Mouse (Mus musculus): ENCODE measurements around the gene Il12rb1. TPM values are rescaled to one million over a fixed set of nuclear protein-coding genes. Genes with fewer than 3 reads are reported as not detected.
A peak's percentile ranks its signal among the peaks of the same experiment; 100 is the strongest.

Gene Il12rb1
- total RNA-seq (2015), result 0.80 and 1.5 TPM in 2 replicates
- 0.07 and 1.7 TPM in 2 replicates for total RNA-seq (2017)

DNA sequence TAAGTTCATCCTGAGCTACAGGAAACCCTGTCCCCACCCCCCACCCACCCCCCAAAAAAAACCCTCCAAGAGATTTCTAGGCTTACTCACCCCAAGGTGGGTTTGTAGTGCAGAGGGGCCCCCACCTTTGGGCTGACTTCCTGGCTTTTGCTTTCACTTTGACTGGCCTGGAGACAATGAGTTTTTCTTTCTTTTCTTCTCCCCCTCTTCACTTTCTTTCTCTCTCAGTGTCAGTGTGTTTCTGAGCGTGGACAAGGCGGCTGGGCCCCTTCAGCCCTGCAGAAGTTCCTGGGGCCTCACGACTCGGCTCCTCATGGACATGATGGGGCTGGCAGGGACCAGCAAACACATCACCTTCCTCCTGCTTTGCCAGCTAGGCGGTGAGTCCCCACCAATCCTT lies at the start of gene Il12rb1:
Il12rb1 (plus strand) TSS at position 211 of the 400 bp plus-strand sequence.
- no peak for ATAC-seq (ENCODE audit: poor library complexity, severe bottlenecking)

DNA sequence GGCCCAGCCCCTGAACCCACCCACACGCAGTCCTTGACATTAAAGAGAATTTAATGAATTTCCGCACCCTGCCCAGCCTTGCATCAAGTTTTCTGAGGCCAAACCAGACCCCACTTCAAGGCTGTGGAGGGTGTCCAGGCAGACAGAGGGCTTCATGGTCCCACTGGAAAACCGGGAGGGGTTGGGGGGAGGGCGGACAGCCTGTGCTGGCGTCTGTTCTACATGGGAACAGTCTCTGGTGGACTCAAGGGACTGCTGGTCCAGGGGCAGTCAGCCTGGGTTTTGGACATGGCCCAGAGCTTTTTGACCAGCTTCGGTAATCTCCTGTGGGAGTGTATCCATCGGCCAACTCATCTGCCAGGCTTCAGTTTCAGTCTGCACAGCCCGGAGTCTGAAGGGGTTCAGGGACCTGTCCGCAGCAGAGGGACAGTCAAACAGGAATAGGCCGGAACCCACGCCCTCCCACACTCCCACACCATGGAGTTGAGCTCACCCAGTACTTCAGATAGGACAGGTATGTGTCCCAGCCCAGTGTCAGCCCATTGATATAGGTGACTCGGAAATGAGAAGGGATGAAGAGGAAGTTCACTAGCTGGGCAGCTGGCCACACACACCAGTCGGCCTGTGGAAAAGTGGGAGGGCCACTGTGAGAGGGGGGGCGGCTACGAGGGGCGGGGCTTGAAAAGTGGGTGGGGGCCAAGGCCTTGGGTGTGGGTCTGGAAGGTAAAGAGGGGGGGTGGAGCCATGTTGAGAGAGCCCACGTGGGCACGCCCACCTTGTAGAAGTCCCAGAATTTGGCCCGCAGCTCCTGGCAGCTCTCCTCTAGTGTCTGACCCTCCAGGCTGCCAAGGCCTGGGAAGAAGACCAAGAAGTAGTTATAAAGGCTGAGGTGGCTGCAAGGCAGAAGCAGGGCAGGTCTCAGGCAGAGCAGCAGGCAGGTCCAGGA lies 49.4 kb upstream of the Il12rb1 start:
- no peak for ATAC-seq (ENCODE audit: poor library complexity, severe bottlenecking)

DNA sequence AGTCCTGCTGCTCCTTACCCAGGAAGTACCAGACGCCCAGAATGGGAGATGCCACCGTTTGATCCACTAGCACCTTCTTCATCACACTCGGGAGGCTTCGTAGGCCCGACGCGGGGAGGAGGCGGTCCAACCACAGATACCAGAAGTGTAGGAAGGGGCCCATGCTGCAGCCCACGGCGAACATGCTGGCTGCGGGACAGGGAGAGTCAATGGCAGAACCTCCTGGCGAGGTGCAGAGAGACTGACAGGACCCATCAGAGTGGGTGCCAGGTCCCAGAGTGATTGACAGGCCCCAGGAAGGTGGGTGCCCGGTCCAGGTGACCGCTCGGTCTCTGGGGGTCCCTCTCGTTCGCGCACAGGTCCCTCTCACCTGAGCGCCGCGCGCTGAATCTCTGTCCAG lies 47.9 kb upstream of the Il12rb1 start:
- no peak for ATAC-seq (ENCODE audit: poor library complexity, severe bottlenecking)

DNA sequence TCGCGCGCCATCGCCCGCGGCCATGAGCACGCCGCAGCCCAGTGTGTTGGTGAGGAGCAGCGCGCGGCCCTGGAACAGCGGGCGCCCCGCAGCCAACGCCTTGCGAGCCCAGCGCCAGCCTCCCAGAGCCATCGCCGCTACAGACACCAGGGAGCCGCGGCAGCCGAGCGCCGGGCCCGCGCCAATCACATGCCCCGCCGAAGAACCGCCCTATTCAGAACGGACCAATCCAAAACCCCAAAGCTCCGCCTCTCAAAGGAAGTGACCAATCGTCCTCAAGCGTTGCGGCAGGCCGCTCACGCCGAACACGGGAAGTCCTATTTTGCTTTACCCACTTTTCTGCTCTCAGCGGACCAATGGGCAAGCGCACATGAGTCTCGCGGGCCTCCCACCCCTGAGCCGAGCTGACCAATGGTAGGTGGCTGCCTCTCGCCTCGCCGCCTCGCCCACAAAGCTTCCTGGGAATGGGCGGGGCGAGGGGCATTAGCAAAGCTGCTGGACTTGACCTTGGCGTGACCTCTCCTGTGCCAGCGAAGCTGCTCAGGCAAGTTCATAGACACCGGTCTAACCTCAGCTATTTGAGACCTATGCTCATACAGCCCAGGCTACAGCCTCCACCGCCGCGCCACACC lies 47.4 kb upstream of the Il12rb1 start, which contains the start of gene Mpv17l2:
Mpv17l2 (minus strand) TSS at position 172 of the 632 bp plus-strand sequence.
- ATAC-seq (ENCODE audit: poor library complexity, severe bottlenecking), result peak; percentile 88

DNA sequence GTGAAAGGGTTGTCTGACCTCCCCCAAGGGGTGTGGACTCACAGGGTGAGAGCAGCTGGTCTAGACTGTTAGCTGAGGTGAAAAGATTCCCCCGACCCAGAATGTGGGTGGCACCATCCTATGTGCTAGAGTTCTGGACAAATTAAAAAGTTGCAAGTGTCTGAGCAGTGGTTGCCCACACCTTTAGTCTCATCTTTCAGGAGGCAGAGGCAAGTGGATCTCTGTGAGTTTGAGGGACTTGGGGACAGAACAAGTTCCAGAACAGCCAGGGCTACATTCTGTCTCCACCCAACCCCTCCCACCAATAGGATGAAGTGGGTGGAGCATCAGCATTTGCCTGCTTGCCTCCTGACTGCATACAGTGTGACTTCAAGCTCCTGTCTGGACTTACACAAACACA lies 46.1 kb upstream of the Il12rb1 start:
- no peak for ATAC-seq (ENCODE audit: poor library complexity, severe bottlenecking)

DNA sequence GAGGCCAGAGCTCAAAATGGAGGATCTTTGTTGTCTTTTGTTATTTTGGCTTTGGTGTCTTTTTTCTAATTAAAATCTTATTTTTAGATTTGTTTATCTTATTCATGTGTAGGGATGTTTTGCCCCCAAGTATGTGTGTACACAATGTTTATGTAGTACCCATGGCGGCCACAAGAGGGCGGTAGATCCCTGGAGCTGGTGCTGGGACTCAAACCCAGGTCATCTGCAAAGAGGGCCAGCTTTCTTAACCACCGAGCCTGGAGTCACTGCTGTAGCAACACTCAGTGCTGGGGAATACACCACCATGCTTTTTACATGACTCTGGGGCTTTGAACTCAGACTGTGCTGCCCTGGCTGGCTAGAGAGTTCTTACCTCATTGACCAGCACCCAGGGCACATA lies 44.9 kb upstream of the Il12rb1 start:
- no peak for ATAC-seq (ENCODE audit: poor library complexity, severe bottlenecking)

DNA sequence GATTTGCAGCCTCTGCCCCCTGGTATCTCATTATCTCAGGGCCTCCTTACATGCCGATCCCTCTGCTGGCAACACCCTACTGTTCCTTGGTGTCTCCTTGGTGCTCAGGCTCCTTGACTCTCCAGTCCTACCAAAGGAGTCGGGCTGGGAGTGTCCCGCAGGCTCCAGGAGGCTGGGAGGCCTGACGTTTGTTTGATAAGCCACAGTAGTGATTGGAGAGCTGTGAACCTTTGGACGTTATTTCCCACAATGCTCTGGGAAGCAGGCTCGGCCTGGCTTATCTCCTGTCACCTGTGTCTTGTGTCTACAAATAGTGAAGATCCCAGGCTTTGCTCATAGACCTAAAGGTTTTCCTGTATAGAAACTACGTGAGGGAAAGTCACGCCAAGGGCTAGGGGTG lies 44.2 kb upstream of the Il12rb1 start:
- ATAC-seq (ENCODE audit: poor library complexity, severe bottlenecking), result no peak

DNA sequence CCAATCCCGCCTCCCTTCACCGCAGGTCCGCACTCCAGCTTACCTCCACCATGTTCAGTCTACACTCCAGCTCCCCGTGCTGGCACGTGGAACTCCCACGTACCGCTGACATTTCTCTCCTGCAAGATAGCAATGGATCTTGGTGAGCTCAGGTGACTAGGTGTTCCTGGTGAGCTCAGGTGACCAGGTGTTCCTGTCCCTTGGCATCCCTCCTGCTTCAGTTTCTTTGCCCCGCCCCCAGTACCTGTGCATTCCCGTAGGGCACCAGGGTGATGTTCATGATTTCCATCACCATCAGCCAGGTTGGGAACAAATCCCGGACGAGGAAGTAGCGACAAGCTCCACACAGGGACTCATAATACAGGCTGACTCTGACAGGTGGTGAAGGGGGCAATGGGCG lies 43.6 kb upstream of the Il12rb1 start:
- ATAC-seq (ENCODE audit: poor library complexity, severe bottlenecking), result no peak

DNA sequence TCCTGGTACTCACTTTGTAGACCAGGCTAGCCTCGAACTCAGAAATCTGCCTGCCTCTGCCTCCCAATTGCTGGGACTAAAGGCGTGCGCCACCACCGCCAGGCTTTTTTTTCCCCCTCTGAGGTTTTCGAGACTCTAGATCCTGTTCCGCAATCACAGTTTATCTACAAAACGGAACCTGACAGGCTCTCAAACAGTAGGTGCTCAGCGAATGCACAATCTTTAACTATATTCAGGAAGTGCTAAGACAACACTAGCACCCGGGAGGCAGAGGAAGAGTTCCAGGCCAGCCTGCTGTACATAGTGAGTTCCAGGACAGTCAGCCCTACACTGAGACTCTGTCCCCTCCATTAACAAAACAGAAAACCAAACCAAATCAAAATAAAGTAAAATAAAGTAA lies 42.9 kb upstream of the Il12rb1 start:
- ATAC-seq (ENCODE audit: poor library complexity, severe bottlenecking), result 0 out of 2 replicates have a peak, but pooled peaks have one; percentile 9

DNA sequence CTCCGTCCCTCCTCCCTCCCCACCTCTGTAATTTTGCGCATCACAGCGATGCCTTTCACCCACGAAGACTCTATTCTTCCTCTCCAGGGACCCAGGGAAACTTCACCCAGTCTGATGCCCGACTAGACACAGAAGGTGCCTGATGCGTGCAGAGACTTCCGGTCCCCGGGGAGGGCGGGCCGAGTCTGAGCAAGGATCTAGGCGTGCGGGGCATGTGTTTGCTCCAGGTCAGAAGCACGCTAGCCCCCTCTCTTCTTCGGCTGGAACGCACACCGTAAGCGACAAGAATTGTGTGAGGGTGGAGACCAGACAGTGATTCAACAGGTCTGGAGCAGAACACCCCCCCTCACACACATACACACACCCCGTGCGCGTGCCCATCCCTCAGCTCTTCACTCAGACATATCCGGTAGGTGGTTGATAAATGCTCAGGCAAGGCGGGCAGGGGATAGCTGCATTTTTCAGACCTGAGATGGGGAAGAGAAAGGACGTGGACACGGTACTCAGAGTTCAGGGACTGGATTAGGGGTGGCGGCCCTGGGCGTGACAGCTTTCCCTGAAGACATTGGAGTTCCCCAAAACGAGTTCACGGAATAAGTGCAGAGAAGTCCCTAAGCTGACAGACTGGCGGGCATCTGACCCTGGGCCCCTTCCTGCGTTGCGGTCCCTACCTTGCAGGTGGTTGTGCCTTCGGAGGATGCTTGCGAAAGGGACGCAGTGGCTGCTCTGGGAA lies 42.2 kb upstream of the Il12rb1 start:
- peak; percentile 1; the same call in 1 of the 2 replicates for ATAC-seq (ENCODE audit: poor library complexity, severe bottlenecking)

DNA sequence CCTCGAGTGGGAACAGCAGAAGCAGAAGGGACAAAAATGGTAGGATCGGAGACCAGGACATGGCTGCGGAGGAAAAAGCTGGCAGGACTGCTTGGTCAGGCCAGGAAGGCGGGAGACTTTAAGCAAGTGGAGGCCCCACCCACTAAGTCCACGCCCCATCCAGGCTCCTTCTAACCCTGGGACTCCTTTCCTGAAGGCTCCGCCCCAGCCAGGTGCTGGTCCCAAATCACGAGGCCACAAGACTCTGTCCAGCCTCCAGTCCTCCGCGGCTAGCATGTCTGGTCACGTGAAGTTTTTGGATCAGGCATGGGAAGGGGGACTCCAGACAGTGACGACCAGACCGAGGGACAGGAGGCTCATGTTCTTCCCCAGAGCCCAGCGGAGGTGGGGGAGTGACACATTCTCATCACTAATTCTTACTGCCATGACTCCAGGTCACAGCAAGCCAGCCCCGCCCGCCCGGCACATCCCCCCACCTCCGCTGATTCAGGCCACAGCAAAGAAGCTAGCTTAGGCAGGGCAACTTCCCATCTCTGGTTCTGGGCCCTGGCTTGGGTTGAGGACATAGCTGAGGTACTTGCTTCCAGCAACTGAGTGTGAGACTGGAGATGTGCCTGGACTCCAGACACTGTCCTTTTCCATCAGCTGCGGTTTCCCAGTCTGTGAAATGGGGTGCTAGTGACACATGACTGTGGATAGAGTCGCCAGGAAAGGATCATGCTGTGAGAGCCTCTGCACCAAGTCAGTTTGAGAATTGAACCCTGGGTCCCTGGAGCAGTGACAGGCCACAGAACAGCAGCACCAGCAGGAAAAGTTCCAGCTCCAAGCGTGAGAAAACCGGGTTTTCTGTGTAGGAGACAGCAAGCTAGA lies 41.4 kb upstream of the Il12rb1 start:
- ATAC-seq (ENCODE audit: poor library complexity, severe bottlenecking), result peak; percentile 24

DNA sequence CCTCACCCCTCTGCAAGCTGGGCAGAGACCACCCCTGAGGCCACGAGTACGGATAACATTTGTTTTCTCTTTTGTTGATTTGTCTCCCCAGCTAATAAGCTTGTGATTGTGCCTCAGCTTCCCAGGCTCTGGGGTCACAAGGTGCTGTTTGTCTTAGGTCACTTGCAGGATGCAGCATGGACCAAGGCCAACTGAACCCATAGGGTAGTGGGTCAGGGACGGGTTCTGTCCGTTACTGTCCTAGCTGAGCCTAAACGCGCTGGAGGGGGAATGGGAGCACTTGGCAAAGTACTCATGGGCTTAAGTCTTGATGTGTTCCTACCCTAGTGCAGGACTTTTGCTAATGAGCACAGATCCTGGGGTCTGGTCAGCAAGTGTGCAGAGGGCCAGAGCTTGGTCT lies 40.7 kb upstream of the Il12rb1 start:
- no peak for ATAC-seq (ENCODE audit: poor library complexity, severe bottlenecking)

DNA sequence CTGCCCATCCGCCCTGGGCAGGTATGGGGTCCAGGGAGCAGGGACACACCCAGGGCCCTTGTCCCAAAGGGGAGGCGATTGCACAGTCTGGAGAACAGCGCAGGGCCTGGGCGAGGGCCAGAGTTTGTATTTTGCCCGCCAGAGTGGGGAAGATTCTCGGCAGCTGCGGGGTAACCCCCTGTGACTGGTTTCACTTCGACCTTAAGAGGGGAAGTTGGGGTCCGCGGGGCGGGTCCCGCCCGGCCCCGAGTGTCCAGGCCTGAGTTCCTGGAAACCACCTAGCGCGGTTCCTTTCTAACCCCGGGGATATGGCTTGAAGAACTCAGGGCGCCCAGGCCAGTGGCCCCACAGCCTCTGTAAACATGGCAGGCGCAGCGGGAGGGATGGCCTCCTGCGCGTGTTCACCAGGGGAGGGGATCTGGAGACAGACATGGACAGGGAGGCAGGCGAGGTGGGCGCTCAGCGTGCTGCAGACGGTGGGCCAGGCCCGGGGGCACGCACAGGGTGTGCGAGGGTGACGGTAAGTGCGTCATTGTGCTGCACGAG lies 39.9 kb upstream of the Il12rb1 start:
- peak; percentile 33 for ATAC-seq (ENCODE audit: poor library complexity, severe bottlenecking)

DNA sequence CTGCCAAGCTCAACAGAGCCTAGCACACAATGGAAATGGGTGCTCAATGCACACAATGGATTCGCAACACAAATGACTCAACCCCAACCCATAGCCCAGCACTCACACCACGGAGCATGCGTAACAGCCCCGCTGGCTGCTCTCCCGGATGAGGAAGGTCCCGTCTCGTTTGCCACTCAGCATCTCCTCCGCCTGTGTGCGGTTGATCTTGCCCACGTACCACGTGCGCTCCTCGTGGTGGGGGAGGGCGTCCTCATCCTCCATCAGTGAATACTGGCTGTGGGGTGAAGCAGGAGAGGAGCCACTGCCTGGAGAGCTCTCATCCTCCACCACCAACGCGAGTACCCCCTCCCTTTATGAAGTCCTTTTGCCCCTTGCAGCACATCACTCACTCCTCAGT lies 39.3 kb upstream of the Il12rb1 start:
- ATAC-seq (ENCODE audit: poor library complexity, severe bottlenecking), result no peak

DNA sequence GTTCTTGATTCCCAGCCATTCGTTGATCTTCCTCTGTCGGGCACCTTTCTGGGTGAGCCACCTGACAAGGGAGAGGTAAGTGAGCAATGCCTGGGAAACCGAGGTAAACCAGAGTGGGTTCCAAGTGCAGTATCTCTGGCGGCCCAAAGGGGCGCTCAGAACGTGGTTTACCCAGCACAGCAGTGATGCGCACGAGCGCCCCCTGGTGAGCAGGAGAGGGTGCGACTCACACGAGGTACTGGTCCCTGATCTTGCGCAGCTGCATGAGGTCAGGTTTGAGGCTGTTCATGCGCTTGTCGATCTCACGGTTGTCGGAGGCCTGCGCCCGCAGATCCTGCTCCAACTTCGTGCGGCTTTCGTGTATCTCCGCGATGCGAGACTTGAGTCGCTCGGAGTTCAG lies 38.9 kb upstream of the Il12rb1 start:
- ATAC-seq (ENCODE audit: poor library complexity, severe bottlenecking), result peak; percentile 77

DNA sequence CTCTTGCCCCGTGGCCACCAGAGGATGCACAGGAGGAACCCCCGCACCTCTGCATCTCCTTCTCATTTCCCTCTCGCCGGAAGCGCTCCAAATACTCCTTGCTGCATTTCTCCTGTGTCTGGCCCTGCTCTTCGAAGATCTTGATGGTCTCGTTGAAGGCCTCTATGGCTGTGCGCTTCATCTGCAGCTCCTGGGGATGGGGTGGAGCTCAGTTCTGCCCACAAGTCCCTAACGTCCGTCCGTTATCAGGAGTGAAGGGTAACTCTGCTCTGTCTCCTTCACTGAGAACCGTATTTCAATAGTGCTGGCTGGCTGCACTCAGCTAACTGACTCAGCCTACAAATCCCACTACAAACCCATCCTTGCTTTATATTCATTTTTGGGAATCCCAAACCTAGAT lies 38.4 kb upstream of the Il12rb1 start:
- no peak for ATAC-seq (ENCODE audit: poor library complexity, severe bottlenecking)

DNA sequence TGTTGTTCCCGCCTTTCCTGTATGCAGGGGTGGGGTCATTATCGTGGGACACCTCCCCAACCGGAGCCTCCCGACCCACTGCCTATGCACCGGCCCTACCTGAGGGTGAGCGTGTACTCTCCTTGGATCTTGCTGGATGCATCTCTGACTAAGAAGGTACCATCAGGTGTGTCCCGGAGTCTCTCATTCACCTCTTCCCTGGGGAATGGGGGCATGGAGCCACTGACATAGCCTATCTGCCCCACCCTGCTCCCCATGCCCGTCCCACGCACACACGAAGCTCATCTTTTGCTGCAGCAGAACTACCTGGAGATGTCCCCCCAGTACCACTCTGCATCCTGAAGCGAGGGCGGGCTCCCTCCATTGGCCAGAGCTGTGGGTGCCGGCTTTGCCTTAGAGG lies 37.5 kb upstream of the Il12rb1 start:
- ATAC-seq (ENCODE audit: poor library complexity, severe bottlenecking), result no peak

DNA sequence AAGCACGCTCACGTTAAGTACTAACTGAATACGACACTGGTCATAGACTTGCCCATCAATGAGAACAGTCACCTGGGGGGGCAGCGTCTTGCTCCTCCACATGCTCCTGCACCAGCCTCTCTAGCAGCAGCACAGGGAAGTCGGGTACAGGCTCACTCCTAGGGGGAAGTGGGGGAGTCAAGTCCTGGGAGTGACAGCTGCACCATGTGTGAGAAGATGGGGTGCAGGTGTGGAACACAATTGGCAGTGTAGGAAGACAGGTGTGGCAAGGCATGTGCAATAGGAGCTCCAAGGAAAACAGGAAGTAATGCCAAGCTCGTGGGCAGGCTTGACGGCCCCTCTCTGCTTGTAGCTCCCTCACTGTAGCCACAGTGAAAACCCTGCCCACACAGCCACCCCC lies 37.0 kb upstream of the Il12rb1 start:
- ATAC-seq (ENCODE audit: poor library complexity, severe bottlenecking), result no peak

DNA sequence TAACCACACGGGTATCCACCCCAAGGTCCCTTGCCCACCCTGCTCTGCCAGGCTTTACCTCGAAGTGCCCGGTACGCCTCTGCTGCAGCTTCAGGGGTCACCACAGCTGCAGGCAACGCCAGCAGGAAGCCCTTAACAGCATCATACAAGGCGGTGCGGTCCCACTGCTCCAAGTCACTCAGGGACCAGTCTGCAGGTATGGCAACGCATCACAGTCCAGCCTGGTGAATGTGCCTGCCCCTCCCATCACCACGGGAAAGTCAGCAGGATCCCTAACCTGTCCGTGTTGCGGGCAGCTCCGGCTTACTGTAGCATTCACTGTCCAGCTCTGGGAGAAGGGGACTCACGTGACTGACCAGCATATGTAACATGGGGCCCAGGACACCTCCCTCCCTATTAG lies 36.2 kb upstream of the Il12rb1 start:
- no peak for ATAC-seq (ENCODE audit: poor library complexity, severe bottlenecking)

DNA sequence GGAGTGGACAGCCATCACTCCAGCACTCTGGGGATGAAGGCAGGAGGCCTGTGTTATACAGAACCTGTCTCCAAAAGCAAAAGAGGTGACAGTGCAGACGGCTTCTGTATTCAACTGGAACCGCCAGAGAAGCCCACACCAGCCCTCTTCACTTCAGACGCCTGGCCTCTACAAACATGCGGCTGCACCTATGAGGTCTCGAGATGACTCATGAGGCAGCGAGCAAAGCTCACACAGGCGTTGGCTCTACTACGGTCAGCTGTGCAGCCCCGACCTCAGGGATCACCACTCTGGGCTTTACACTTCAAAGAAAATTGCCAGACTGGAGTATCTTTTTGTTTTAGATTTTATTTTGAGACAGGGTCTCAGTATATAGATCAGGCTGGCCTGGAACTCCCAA lies 35.4 kb upstream of the Il12rb1 start:
- no peak for ATAC-seq (ENCODE audit: poor library complexity, severe bottlenecking)

Data from megakaryocyte, adult 5-6 weeks (primary cell).